In genomic region chr1:81952095-81952494, GRCm38 (mm10) we compare ENCODE assay signal across 18 mouse cellular contexts.
DNase-seq lines count a peak whose midpoint lies in the region; ATAC-seq and TF ChIP-seq lines count a peak whose summit lies in the region.
"Had no signal": no experiment of that assay in that cellular context is flagged by ENCODE, and none has a peak within 500 bp of the region (broad histone marks: within the 10 kb centered on the region; RNA-seq: fewer than 3 reads in every experiment).

No protein-coding gene starts in this region.

- no peak overlapping the region for H3ac ChIP-seq in myocyte (ENCODE audit: control insufficient read depth, insufficient read length)

- H3K4me3 ChIP-seq in forebrain, embryonic 13.5 days, result no peak overlapping the region
- no peak overlapping the region for H3K4me3 ChIP-seq in forebrain, postnatal 0 days (ENCODE audit: low read depth, low read length)
- H3K4me3 ChIP-seq in midbrain, embryonic 11.5 days (ENCODE audit: low read depth, low read length), result no peak overlapping the region
- no peak overlapping the region for H3K4me3 ChIP-seq in midbrain, postnatal 0 days (ENCODE audit: low read depth, low read length)
- no peak overlapping the region for H3K4me3 ChIP-seq in midbrain, embryonic 16.5 days (ENCODE audit: low read depth, low read length)
- no peak overlapping the region for H3K4me3 ChIP-seq in midbrain, embryonic 15.5 days
- H3K4me3 ChIP-seq in myocyte, result no peak overlapping the region
- H3K4me3 ChIP-seq in kidney, embryonic 14.5 days (ENCODE audit: low read length), result no peak overlapping the region
- H3K4me3 ChIP-seq: embryonic facial prominence, embryonic 12.5 days; forebrain, embryonic 15.5 days had no signal

- no peaks in the 10 kb centered on the region for H3K4me1 ChIP-seq in forebrain, embryonic 13.5 days
- no peaks in the 10 kb centered on the region for H3K4me1 ChIP-seq in forebrain, postnatal 0 days (ENCODE audit: insufficient read depth)
- H3K4me1 ChIP-seq in midbrain, embryonic 11.5 days (ENCODE audit: control insufficient read depth, insufficient read depth, low read length), result no peaks in the 10 kb centered on the region; the same call in 1 of the 2 replicates
- H3K4me1 ChIP-seq in midbrain, postnatal 0 days (ENCODE audit: insufficient read depth, low read length), result 0 out of 2 replicates have a peak, but pooled peaks cover 5% of the 10 kb centered on the region
- H3K4me1 ChIP-seq in midbrain, embryonic 16.5 days (ENCODE audit: control insufficient read depth, insufficient read depth, low read length), result no peaks in the 10 kb centered on the region
- no peaks in the 10 kb centered on the region for H3K4me1 ChIP-seq in midbrain, embryonic 15.5 days
- no peaks in the 10 kb centered on the region for H3K4me1 ChIP-seq in kidney, embryonic 14.5 days (ENCODE audit: control insufficient read depth, insufficient read depth, low read length)
- H3K4me1 ChIP-seq: embryonic facial prominence, embryonic 12.5 days; forebrain, embryonic 15.5 days had no signal

- no peaks in the 10 kb centered on the region for H3K36me3 ChIP-seq in forebrain, embryonic 13.5 days (ENCODE audit: poor library complexity, severe bottlenecking)
- H3K36me3 ChIP-seq in forebrain, postnatal 0 days (ENCODE audit: insufficient read depth), result no peaks in the 10 kb centered on the region
- H3K36me3 ChIP-seq in midbrain, embryonic 11.5 days (ENCODE audit: control insufficient read depth, insufficient read depth, low read length), result no peaks in the 10 kb centered on the region
- H3K36me3 ChIP-seq in midbrain, postnatal 0 days (ENCODE audit: insufficient read depth, low read length), result no peaks in the 10 kb centered on the region
- no peaks in the 10 kb centered on the region for H3K36me3 ChIP-seq in midbrain, embryonic 16.5 days (ENCODE audit: control insufficient read depth, insufficient read depth, low read length)
- H3K36me3 ChIP-seq in midbrain, embryonic 15.5 days (replicated peaks), result no peaks in the 10 kb centered on the region
- H3K36me3 ChIP-seq in myocyte (ENCODE audit: control insufficient read depth, insufficient read depth), result no peaks in the 10 kb centered on the region
- no peaks in the 10 kb centered on the region for H3K36me3 ChIP-seq in kidney, embryonic 14.5 days (ENCODE audit: control insufficient read depth, insufficient read depth, low read length)
- H3K36me3 ChIP-seq: embryonic facial prominence, embryonic 12.5 days; forebrain, embryonic 15.5 days had no signal

- H3K79me2 ChIP-seq in myocyte (ENCODE audit: control insufficient read depth, insufficient read depth), result no peaks in the 10 kb centered on the region

- no peak overlapping the region for H3K27ac ChIP-seq in forebrain, embryonic 13.5 days
- no peak overlapping the region for H3K27ac ChIP-seq in forebrain, postnatal 0 days (ENCODE audit: low read depth, low read length)
- no peak overlapping the region for H3K27ac ChIP-seq in midbrain, embryonic 11.5 days (ENCODE audit: low read depth, low read length)
- no peak overlapping the region for H3K27ac ChIP-seq in midbrain, postnatal 0 days (ENCODE audit: low read depth, low read length)
- no peak overlapping the region for H3K27ac ChIP-seq in midbrain, embryonic 16.5 days (ENCODE audit: low read length)
- no peak overlapping the region for H3K27ac ChIP-seq in midbrain, embryonic 15.5 days
- no peak overlapping the region for H3K27ac ChIP-seq in kidney, embryonic 14.5 days (ENCODE audit: low read depth, low read length)
- H3K27ac ChIP-seq: embryonic facial prominence, embryonic 12.5 days; forebrain, embryonic 15.5 days had no signal

- WGBS in forebrain, embryonic 13.5 days, result 61% methylated on average over 3 of the region's 3 CpGs
- WGBS in forebrain, postnatal 0 days, result 62% methylated on average over 3 of the region's 3 CpGs
- WGBS in midbrain, embryonic 11.5 days, result 71% methylated on average over 3 of the region's 3 CpGs
- WGBS in midbrain, postnatal 0 days, result 53% methylated on average over 3 of the region's 3 CpGs
- 58% methylated on average over 3 of the region's 3 CpGs for WGBS in midbrain, embryonic 16.5 days
- WGBS in midbrain, embryonic 15.5 days, result 70% methylated on average over 3 of the region's 3 CpGs
- WGBS in kidney, embryonic 14.5 days, result 73% methylated on average over 3 of the region's 3 CpGs

- no peak overlapping the region for H3K4me2 ChIP-seq in forebrain, embryonic 13.5 days
- H3K4me2 ChIP-seq in forebrain, postnatal 0 days (ENCODE audit: low read depth), result no peak overlapping the region
- H3K4me2 ChIP-seq in midbrain, embryonic 11.5 days, result no peak overlapping the region
- no peak overlapping the region for H3K4me2 ChIP-seq in midbrain, postnatal 0 days (ENCODE audit: low read depth, low read length, poor library complexity, severe bottlenecking)
- no peak overlapping the region for H3K4me2 ChIP-seq in midbrain, embryonic 16.5 days (ENCODE audit: low read length)
- no peak overlapping the region for H3K4me2 ChIP-seq in midbrain, embryonic 15.5 days
- H3K4me2 ChIP-seq in myocyte (ENCODE audit: low read depth), result peak overlapping the region; percentile 42
- H3K4me2 ChIP-seq in kidney, embryonic 14.5 days (replicated peaks; ENCODE audit: low read depth, low read length), result no peak overlapping the region
- H3K4me2 ChIP-seq: embryonic facial prominence, embryonic 12.5 days; forebrain, embryonic 15.5 days had no signal

- TF ChIP-seq POLR2A in myocyte (IDR thresholded peaks at IDR 0.05; ENCODE audit: insufficient read length, low read depth), result no peak

- H3K9me3 ChIP-seq in forebrain, embryonic 13.5 days (replicated peaks), result no peaks in the 10 kb centered on the region
- no peaks in the 10 kb centered on the region for H3K9me3 ChIP-seq in forebrain, postnatal 0 days (ENCODE audit: low read length)
- H3K9me3 ChIP-seq in midbrain, embryonic 11.5 days (ENCODE audit: control insufficient read depth, low read length), result no peaks in the 10 kb centered on the region
- H3K9me3 ChIP-seq in midbrain, postnatal 0 days (ENCODE audit: low read length), result no peaks in the 10 kb centered on the region
- H3K9me3 ChIP-seq in midbrain, embryonic 16.5 days (replicated peaks; ENCODE audit: control insufficient read depth, low read length, poor library complexity, severe bottlenecking), result no peaks in the 10 kb centered on the region
- H3K9me3 ChIP-seq in midbrain, embryonic 15.5 days, result no peaks in the 10 kb centered on the region
- H3K9me3 ChIP-seq in kidney, embryonic 14.5 days (ENCODE audit: control insufficient read depth, low read length), result no peaks in the 10 kb centered on the region
- H3K9me3 ChIP-seq: embryonic facial prominence, embryonic 12.5 days; forebrain, embryonic 15.5 days had no signal

- no peak for TF ChIP-seq CTCF in forebrain, postnatal 0 days (IDR thresholded peaks at IDR 0.05; ENCODE audit: low read depth)
- no peak for TF ChIP-seq CTCF in midbrain, postnatal 0 days (IDR thresholded peaks at IDR 0.05)

- no peak for DNase-seq in forebrain, postnatal 0 days
- DNase-seq in midbrain, embryonic 11.5 days (ENCODE audit: low spot score, missing footprints), result peak; percentile 82
- no peak for DNase-seq in midbrain, postnatal 0 days (ENCODE audit: low spot score)
- DNase-seq: adrenal gland, adult 2 months; adrenal gland, postnatal 10 days; adrenal gland, postnatal 25 days; cerebellum, adult 11-12 months; cerebellum, adult 2 months; cerebellum, adult 9-10 months; cerebellum, postnatal 10 days; cerebellum, postnatal 25 days had no signal

- no peaks in the 10 kb centered on the region for H3K27me3 ChIP-seq in forebrain, embryonic 13.5 days
- no peaks in the 10 kb centered on the region for H3K27me3 ChIP-seq in forebrain, postnatal 0 days (ENCODE audit: insufficient read depth, low read length)
- no peaks in the 10 kb centered on the region for H3K27me3 ChIP-seq in midbrain, embryonic 11.5 days (ENCODE audit: control insufficient read depth, insufficient read depth, low read length)
- no peaks in the 10 kb centered on the region for H3K27me3 ChIP-seq in midbrain, postnatal 0 days (ENCODE audit: insufficient read depth, low read length)
- no peaks in the 10 kb centered on the region for H3K27me3 ChIP-seq in midbrain, embryonic 16.5 days (ENCODE audit: control insufficient read depth, insufficient read depth, low read depth, low read length)
- no peaks in the 10 kb centered on the region for H3K27me3 ChIP-seq in midbrain, embryonic 15.5 days (replicated peaks)
- H3K27me3 ChIP-seq in myocyte (ENCODE audit: control insufficient read depth, insufficient read depth, insufficient read length), result no peaks in the 10 kb centered on the region
- no peaks in the 10 kb centered on the region for H3K27me3 ChIP-seq in kidney, embryonic 14.5 days (ENCODE audit: control insufficient read depth, insufficient read depth, low read length)
- H3K27me3 ChIP-seq: embryonic facial prominence, embryonic 12.5 days; forebrain, embryonic 15.5 days had no signal

- peak; percentile 38; the same call in 1 of the 2 replicates for ATAC-seq in forebrain, embryonic 13.5 days
- no peak for ATAC-seq in forebrain, postnatal 0 days
- ATAC-seq in midbrain, embryonic 11.5 days (ENCODE audit: low FRiP score), result no peak
- ATAC-seq in midbrain, postnatal 0 days (ENCODE audit: low FRiP score), result no peak
- peak; percentile 32; the same call in 1 of the 2 replicates for ATAC-seq in midbrain, embryonic 16.5 days
- no peak for ATAC-seq in midbrain, embryonic 15.5 days (replicated peaks)
- no peak for ATAC-seq in kidney, embryonic 14.5 days (ENCODE audit: low FRiP score, low TSS enrichment)
- ATAC-seq: forebrain, embryonic 15.5 days had no signal

- no peak overlapping the region for H3K9ac ChIP-seq in forebrain, embryonic 13.5 days
- H3K9ac ChIP-seq in forebrain, postnatal 0 days, result no peak overlapping the region
- H3K9ac ChIP-seq in midbrain, embryonic 11.5 days (ENCODE audit: low read length), result no peak overlapping the region
- no peak overlapping the region for H3K9ac ChIP-seq in midbrain, postnatal 0 days (replicated peaks; ENCODE audit: low read length, poor library complexity, severe bottlenecking)
- no peak overlapping the region for H3K9ac ChIP-seq in midbrain, embryonic 16.5 days (ENCODE audit: low read depth, low read length)
- H3K9ac ChIP-seq in midbrain, embryonic 15.5 days, result no peak overlapping the region
- H3K9ac ChIP-seq in kidney, embryonic 14.5 days (ENCODE audit: low read depth, low read length), result no peak overlapping the region
- H3K9ac ChIP-seq: embryonic facial prominence, embryonic 12.5 days; forebrain, embryonic 15.5 days had no signal

TF ChIP-seq in myocyte, 11 proteins besides CTCF, POLR2A, EP300 and RAD21 (continues in another document):
- TF ChIP-seq REST (IDR thresholded peaks at IDR 0.05; ENCODE audit: insufficient read depth, insufficient read length) (no peak), MYOG (IDR thresholded peaks at IDR 0.05; ENCODE audit: control insufficient read depth in 1 of 3, insufficient read depth in 1 of 3, insufficient read length in 2 of 3, low read depth in 2 of 3) (no peak), MYOD1 (IDR thresholded peaks at IDR 0.05; ENCODE audit: control insufficient read depth in 1 of 3, insufficient read length in 2 of 3, low read depth in 2 of 3) (no peak), CEBPB (IDR thresholded peaks at IDR 0.05; ENCODE audit: insufficient read depth, poor library complexity, severe bottlenecking) (no peak), POLR2AphosphoS2 (IDR thresholded peaks at IDR 0.05; ENCODE audit: insufficient read length, low read depth) (no peak), SRF (IDR thresholded peaks at IDR 0.05; ENCODE audit: control insufficient read depth, insufficient read length, low read depth) (no peak), MAX (IDR thresholded peaks at IDR 0.05; ENCODE audit: low read depth) (no peak)

Comparison
In these comparisons a context has a peak if more than half of its experiments do, and no peak if none do; other contexts are left out.
1. ATAC-seq: peak in forebrain, embryonic 13.5 days (single experiment) and midbrain, embryonic 16.5 days (single experiment); none in forebrain, postnatal 0 days (single experiment), midbrain, embryonic 11.5 days (single experiment), midbrain, postnatal 0 days (single experiment), midbrain, embryonic 15.5 days (single experiment) and kidney, embryonic 14.5 days (single experiment).